Mouse (Mus musculus): Measurements from ENCODE around the gene Pomp. TPM values are rescaled to one million over a fixed set of nuclear protein-coding genes. Genes with fewer than 3 reads are reported as not detected.

Pomp gene
- polyA plus RNA-seq, 1 experiment from 2014 or later, result 215 TPM

DNA sequence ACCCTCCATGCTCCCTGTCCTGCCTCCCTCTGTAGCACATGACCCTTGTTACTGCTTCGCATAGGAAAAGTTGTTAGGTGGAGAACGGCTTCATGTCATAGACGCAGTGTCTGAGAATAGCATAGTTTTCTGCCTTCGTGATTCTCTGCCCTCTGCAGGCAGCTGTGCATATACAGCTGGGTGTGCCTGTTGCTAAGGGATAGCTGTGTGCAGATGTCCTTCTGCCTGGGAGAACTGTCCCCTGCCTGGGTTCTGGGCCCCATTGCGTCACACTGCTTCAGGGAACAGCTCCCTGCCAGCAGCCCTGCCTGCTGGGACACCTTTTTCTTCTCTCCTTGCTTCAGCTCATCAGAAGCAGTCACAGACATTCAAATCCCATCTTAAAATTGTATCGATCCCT, 9.3 kb downstream of the Pomp start:
- Histone ChIP-seq H3K36me3 (replicated peaks; ENCODE audit: insufficient read depth, low read length) (peaks cover 65% of the 10 kb centered on the region), H3K4me3 (ENCODE audit: low read depth, low read length) (no peak overlapping the region), H3K4me1 (ENCODE audit: insufficient read depth) (no peaks in the 10 kb centered on the region), H3K9ac (replicated peaks) (no peak overlapping the region), H3K4me2 (ENCODE audit: low read depth, low read length) (no peak overlapping the region), H3K9me3 (ENCODE audit: low read length) (no peaks in the 10 kb centered on the region), H3K27ac (ENCODE audit: low read depth) (no peak overlapping the region), H3K27me3 (ENCODE audit: insufficient read depth, low read length) (no peaks in the 10 kb centered on the region)
- no peak for TF ChIP-seq EP300 (IDR thresholded peaks at IDR 0.05; ENCODE audit: low read depth)
- peak; percentile 19; the same call in 1 of the 2 replicates for TF ChIP-seq CTCF (IDR thresholded peaks at IDR 0.05; ENCODE audit: low read depth)
- 70% methylated on average over 6 of the region's 6 CpGs for WGBS (ENCODE audit: insufficient replicate concordance)
- ATAC-seq (no peak), DNase-seq (no peak)

GRCm38 (mm10) chr5:147870296-147870695, 10.0 kb downstream of the Pomp start:
- Histone ChIP-seq H3K4me2 (ENCODE audit: low read depth, low read length) (no peak overlapping the region), H3K36me3 (replicated peaks; ENCODE audit: insufficient read depth, low read length) (peaks cover 64% of the 10 kb centered on the region), H3K27me3 (ENCODE audit: insufficient read depth, low read length) (no peaks in the 10 kb centered on the region), H3K4me3 (ENCODE audit: low read depth, low read length) (no peak overlapping the region), H3K9ac (replicated peaks) (no peak overlapping the region), H3K27ac (ENCODE audit: low read depth) (no peak overlapping the region), H3K4me1 (ENCODE audit: insufficient read depth) (no peaks in the 10 kb centered on the region), H3K9me3 (ENCODE audit: low read length) (no peaks in the 10 kb centered on the region)
- ATAC-seq (no peak), DNase-seq (no peak)
- 68% methylated on average over 1 of the region's 1 CpGs for WGBS (ENCODE audit: insufficient replicate concordance)
- no peak for TF ChIP-seq CTCF (IDR thresholded peaks at IDR 0.05; ENCODE audit: low read depth)
- no peak for TF ChIP-seq EP300 (IDR thresholded peaks at IDR 0.05; ENCODE audit: low read depth)

DNA sequence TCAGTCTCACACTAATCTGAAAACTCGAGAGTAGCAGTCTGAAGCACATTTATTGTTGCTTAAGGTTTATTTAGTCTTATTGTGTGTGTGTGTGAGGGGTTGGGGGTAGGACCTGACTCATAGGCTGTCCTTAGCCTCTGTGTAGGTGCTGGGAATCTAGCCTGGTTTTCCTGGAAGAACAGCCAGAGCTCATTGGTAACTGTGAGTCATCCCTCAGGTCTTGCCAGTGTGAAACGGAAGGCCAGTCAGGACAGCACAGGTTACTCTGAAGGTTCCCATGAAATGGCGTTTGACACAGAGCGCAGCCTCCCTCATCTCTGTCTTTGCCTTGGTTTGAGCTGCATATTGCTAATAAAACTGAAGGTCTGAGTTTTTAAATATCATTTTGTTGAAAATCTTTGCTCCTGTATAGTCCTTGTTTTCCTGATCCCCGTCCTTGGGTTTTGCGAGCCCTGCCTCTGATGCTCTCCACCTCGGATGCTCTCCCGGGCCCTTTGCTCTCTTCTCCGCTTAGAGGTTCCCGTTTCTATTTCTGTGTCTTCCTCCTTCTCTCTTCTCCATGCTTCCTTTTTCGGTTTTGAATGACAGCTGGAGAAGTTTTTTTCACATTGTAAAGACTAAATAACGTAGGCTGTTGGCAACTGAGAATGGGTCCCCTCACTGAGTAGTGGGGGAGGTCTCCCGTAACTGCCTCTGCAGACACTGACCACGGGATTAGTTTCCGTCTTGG, 11.0 kb downstream of the Pomp start:
- no peaks in the 10 kb centered on the region for H3K27me3 ChIP-seq (ENCODE audit: insufficient read depth, low read length)
- H3K27ac ChIP-seq (ENCODE audit: low read depth), result no peak overlapping the region
- ATAC-seq, result no peak
- H3K9ac ChIP-seq (replicated peaks), result no peak overlapping the region
- peaks cover 74% of the 10 kb centered on the region for H3K36me3 ChIP-seq (replicated peaks; ENCODE audit: insufficient read depth, low read length)
- no peak overlapping the region for H3K4me2 ChIP-seq (ENCODE audit: low read depth, low read length)
- H3K9me3 ChIP-seq (ENCODE audit: low read length), result no peaks in the 10 kb centered on the region
- 55% methylated on average over 15 of the region's 15 CpGs for WGBS (ENCODE audit: insufficient replicate concordance)
- H3K4me3 ChIP-seq (ENCODE audit: low read depth, low read length), result no peak overlapping the region
- no peak for DNase-seq
- H3K4me1 ChIP-seq (ENCODE audit: insufficient read depth), result no peaks in the 10 kb centered on the region
- TF ChIP-seq EP300 (IDR thresholded peaks at IDR 0.05; ENCODE audit: low read depth) (no peak), CTCF (IDR thresholded peaks at IDR 0.05; ENCODE audit: low read depth) (no peak)

GRCm38 (mm10) chr5:147874491-147875065, 14.3 kb downstream of the Pomp start:
- no peak for DNase-seq
- Histone ChIP-seq H3K9ac (replicated peaks) (no peak overlapping the region), H3K36me3 (replicated peaks; ENCODE audit: insufficient read depth, low read length) (peaks cover 88% of the 10 kb centered on the region), H3K4me2 (ENCODE audit: low read depth, low read length) (no peak overlapping the region), H3K4me3 (ENCODE audit: low read depth, low read length) (no peak overlapping the region), H3K27ac (ENCODE audit: low read depth) (no peak overlapping the region), H3K27me3 (ENCODE audit: insufficient read depth, low read length) (no peaks in the 10 kb centered on the region), H3K4me1 (ENCODE audit: insufficient read depth) (no peaks in the 10 kb centered on the region), H3K9me3 (ENCODE audit: low read length) (no peaks in the 10 kb centered on the region)
- 76% methylated on average over 18 of the region's 18 CpGs for WGBS (ENCODE audit: insufficient replicate concordance)
- TF ChIP-seq EP300 (IDR thresholded peaks at IDR 0.05; ENCODE audit: low read depth) (no peak), CTCF (IDR thresholded peaks at IDR 0.05; ENCODE audit: low read depth) (no peak)
- no peak for ATAC-seq

- 71% methylated on average over 8 of the region's 8 CpGs for WGBS (ENCODE audit: insufficient replicate concordance)
- no peak overlapping the region for H3K9ac ChIP-seq (replicated peaks)
- no peak overlapping the region for H3K4me3 ChIP-seq (ENCODE audit: low read depth, low read length)
- H3K4me2 ChIP-seq (ENCODE audit: low read depth, low read length), result no peak overlapping the region
- H3K9me3 ChIP-seq (ENCODE audit: low read length), result no peaks in the 10 kb centered on the region
- peaks cover 84% of the 10 kb centered on the region for H3K36me3 ChIP-seq (replicated peaks; ENCODE audit: insufficient read depth, low read length)
- H3K4me1 ChIP-seq (ENCODE audit: insufficient read depth), result peaks cover 4% of the 10 kb centered on the region; the same call in 1 of the 2 replicates
- TF ChIP-seq EP300 (IDR thresholded peaks at IDR 0.05; ENCODE audit: low read depth), result no peak
- no peak for TF ChIP-seq CTCF (IDR thresholded peaks at IDR 0.05; ENCODE audit: low read depth)
- ATAC-seq, result no peak
- no peaks in the 10 kb centered on the region for H3K27me3 ChIP-seq (ENCODE audit: insufficient read depth, low read length)
- no peak overlapping the region for H3K27ac ChIP-seq (ENCODE audit: low read depth)
- DNase-seq, result no peak
Observed at GRCm38 (mm10) chr5:147875210-147875609, 14.9 kb downstream of the Pomp start.

DNA sequence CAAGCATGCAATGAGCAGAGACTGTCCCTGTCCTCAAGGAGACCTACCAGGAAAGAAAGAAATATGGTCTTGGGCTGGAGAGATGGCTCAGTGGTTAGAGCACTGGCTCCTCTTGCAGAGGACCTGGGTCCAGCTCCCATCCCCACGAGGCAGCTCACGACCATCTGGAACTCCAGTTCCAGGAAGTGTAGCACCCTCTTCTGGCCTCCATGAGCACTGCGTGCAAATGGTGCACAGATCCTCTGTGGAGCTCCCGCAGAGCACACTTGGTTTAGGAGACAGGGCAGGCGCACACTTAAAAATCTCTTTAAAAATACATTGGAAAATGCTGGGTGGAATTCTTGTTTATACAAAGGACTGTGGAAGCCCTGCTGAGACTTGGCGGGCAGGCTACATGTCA, 17.3 kb downstream of the Pomp start:
- WGBS (ENCODE audit: insufficient replicate concordance), result 87% methylated on average over 6 of the region's 6 CpGs
- Histone ChIP-seq H3K4me2 (ENCODE audit: low read depth, low read length) (no peak overlapping the region), H3K4me3 (ENCODE audit: low read depth, low read length) (no peak overlapping the region), H3K9ac (replicated peaks) (no peak overlapping the region), H3K27me3 (ENCODE audit: insufficient read depth, low read length) (no peaks in the 10 kb centered on the region), H3K27ac (ENCODE audit: low read depth) (no peak overlapping the region), H3K4me1 (ENCODE audit: insufficient read depth) (peaks cover 5% of the 10 kb centered on the region; the same call in 1 of the 2 replicates), H3K9me3 (ENCODE audit: low read length) (peaks cover 4% of the 10 kb centered on the region; the same call in 1 of the 2 replicates), H3K36me3 (replicated peaks; ENCODE audit: insufficient read depth, low read length) (peaks cover 73% of the 10 kb centered on the region)
- peak; percentile 54 for TF ChIP-seq CTCF (IDR thresholded peaks at IDR 0.05; ENCODE audit: low read depth)
- no peak for TF ChIP-seq EP300 (IDR thresholded peaks at IDR 0.05; ENCODE audit: low read depth)
- DNase-seq, result no peak
- no peak for ATAC-seq
